Mouse (Mus musculus): ENCODE measurements at regions not wholly inside any gene's neighbourhood (a gene's known extent, or its start where the extent isn't known, plus 50 kb on each side); places are given as distances from the start of the nearest gene placed in this dataset.

DNA sequence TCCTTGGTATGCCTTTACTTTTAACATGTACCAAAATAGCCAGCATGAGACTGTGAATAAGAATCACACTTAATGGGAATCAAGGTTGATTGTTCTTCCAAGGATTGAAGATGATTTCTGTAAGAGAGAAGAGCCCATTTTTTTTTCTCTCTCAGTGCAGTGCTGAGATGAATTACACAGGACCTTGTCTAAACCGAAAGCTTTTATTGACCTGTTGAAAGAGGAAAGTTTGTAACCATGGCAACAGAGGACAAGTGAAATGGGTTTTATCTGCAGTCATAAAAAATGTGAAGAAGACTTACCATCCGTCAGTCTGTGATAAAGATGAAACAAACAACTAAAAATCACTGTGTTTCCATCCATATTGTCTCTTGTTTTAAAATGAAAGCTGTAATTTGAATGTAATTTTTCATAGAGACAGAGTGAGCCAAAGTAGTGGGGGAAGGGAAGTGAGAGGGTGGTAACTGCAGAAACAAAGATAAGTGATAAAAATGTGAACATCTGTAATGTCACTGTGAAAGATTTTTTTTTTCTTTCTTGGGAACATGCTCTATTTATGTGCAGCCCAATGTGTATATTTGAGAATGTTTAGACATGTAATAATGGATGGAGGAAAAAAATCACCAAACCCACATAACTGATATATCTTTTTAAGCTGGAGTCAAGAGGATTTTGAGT lies 661.9 kb downstream of the Basp1 start:
- no peak for TF ChIP-seq CTCF (IDR thresholded peaks at IDR 0.05)
- no peak for DNase-seq (ENCODE audit: extremely low spot score in 1 of 2, low spot score in 2 of 2)
- Histone ChIP-seq H3K27ac (no peak overlapping the region), H3K4me3 (no peak overlapping the region)
- intact Hi-C loops (cut with DNase I), result no loop called here

DNA sequence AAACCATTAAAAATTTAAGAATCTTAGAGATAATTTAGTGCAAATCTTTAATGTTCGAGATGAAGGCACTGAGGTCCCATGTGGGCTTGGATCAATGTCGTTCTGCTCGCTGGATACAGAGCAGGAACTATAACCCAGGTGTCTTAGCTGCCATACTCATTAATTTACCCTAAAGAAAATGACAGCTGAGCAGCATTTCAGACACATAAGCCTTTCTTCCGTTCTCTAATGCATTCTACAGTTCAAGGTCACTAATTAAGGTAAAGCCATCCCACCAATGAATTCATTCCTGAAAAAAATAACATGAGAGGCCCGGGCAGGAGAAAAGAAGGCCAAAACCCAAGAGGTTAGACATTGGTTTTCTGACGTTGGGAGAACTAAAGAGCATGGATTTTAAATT lies 670.3 kb downstream of the Basp1 start:
- no peak for DNase-seq (ENCODE audit: extremely low spot score in 1 of 2, low spot score in 2 of 2)
- H3K27ac ChIP-seq, result no peak overlapping the region
- intact Hi-C loops (cut with DNase I), result no loop called here
- H3K4me3 ChIP-seq, result no peak overlapping the region
- TF ChIP-seq CTCF (IDR thresholded peaks at IDR 0.05), result no peak

DNA sequence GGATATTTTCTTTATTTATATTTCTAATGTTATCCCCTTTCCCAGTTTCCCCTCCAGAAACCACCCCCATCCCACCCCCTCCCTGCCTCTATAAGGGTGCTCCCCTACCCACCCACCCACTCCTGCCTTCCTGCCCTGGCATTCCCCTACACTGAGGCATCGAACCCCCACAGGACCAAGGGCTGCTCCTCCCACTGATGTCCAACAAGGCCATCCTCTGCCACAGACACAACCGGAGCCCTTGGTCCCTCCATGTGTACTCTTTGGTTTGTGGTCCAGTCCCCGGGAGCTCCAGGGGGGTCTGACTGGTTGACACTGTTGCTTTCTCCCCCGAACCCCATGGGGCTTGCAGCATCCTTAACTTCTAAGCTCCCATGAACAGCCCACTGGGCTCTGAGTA lies 688.4 kb downstream of the Basp1 start:
- H3K27ac ChIP-seq, result no peak overlapping the region
- no peak for DNase-seq (ENCODE audit: extremely low spot score in 1 of 2, low spot score in 2 of 2)
- no peak for TF ChIP-seq CTCF (IDR thresholded peaks at IDR 0.05)
- no peak overlapping the region for H3K4me3 ChIP-seq
- intact Hi-C loops (cut with DNase I), result no loop called here

DNA sequence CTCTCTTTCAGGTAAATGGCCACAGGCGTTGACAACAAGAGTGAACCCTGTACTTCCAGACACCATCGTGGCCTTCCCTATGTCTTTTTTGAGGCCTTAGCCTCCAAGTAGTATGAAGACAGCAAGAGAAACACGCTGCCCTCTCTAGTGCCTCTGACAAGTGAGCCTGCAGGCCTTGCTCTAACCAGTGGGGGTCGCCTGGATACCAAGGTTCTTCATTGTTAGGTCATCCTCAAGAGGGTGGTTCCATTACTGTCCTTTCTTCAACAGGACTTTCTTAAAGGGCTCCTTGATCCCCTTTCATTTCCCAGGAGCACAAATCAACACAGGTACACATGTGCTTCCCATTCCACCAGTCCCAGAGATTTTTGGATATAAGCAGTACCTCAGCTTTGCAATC lies 688.9 kb downstream of the Basp1 start:
- intact Hi-C loops (cut with DNase I), result loop anchor here (1.0 to 5.0 kb wide), 4 partner anchors 243 to 690 kb away; no protein-coding TSS in a partner anchor
- peak; percentile 58 for TF ChIP-seq CTCF (IDR thresholded peaks at IDR 0.05)
- Histone ChIP-seq H3K4me3 (no peak overlapping the region), H3K27ac (no peak overlapping the region)
- peak in 1 of 2 experiments; percentile 20 for DNase-seq (ENCODE audit: extremely low spot score in 1 of 2, low spot score in 2 of 2)

DNA sequence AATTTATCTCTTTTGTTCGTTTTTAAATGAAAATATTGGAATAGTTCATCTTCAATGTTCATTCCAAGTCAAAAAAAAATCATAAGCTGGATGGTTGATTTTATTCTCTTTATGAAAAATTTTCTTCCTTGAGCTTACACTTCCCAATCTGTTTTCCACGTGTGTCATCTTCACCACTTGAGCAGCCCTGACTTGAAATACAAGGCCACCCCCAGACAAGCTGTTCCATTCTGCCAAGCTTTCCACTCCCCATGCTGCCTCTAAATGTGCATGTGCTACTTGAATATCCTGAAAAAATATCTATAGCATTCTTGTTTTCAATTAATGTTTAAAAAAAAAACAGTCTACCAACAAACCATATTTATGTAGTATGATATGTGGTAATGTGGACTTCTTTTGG lies 693.2 kb downstream of the Basp1 start:
- DNase-seq (ENCODE audit: extremely low spot score in 1 of 2, low spot score in 2 of 2), result peak; percentile 43 to 49
- no peak for TF ChIP-seq CTCF (IDR thresholded peaks at IDR 0.05)

DNA sequence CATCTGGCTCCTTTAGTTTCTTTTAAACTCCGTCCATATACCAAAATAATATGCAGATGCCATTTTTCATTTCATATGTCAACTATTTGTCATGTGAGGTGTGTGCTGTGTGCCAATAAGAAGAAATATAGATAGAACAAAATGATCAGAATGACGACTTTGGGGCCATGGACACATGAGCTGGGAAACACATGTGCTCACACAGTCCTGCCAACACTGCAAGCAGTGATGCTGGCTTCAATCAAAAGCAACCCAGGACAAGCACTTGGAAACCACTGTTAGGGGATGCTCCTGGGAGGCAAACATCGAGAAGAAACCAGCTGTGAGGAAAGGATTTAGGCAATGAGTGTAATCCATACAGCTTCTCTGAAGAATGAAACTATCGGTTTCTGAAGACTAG lies 731.4 kb downstream of the Basp1 start:
- Histone ChIP-seq H3K27ac (no peak overlapping the region), H3K4me3 (no peak overlapping the region)
- no peak for DNase-seq (ENCODE audit: extremely low spot score in 1 of 2, low spot score in 2 of 2)
- intact Hi-C loops (cut with DNase I), result no loop called here
- TF ChIP-seq CTCF (IDR thresholded peaks at IDR 0.05), result no peak

More for the DNA sequence above, 693.2 kb downstream of the Basp1 start:
- Histone ChIP-seq H3K27ac (peak overlapping the region; percentile 80), H3K4me3 (no peak overlapping the region)
- intact Hi-C loops (cut with DNase I), result loop anchor here (2.0 to 5.0 kb wide), 4 partner anchors 247 to 637 kb away; no protein-coding TSS in a partner anchor

DNA sequence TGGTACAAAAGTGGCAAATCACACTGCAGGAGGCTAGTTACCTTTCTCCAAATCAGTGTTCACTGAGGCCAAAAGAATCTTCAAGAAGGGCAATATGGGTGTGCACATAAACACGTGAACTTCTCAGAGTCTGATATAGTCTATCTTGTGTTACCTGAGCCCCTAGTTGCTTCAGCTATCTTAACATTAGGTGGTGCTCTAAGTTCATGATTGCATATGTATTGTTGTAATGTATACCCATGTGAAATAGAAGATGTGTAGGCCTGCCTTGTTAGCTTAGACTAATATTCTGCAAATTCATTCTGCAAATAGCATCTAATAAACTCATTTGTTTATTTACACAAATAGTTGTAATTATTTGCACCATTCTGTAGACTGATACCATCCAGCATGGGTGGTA lies 764.6 kb downstream of the Basp1 start:
- Histone ChIP-seq H3K27ac (no peak overlapping the region), H3K4me3 (no peak overlapping the region)
- peak; percentile 62 for TF ChIP-seq CTCF (IDR thresholded peaks at IDR 0.05)
- no peak for DNase-seq (ENCODE audit: extremely low spot score in 1 of 2, low spot score in 2 of 2)
- intact Hi-C loops (cut with DNase I), result loop anchor here (2.0 kb wide), 1 partner anchor 766 kb away; no protein-coding TSS in a partner anchor

DNA sequence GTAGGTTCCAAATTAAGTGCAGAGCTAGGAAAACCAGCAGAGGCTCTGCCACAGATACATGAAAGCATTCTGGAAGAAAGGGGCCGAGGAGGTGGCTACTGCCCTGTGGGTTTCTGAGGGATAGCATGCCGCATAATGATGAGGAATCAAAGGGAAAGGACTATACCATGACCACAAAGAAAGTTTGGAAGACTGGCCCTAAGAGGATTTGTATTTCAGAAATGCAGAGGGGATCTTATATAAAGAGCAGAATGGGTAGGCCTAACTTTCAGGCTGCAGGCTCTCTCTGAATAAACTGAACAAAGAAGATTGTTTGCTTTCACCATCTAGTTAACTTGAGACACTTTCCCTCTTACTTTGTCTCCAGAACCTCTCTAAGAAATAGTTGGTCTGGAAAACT lies 777.9 kb downstream of the Basp1 start:
- Histone ChIP-seq H3K27ac (no peak overlapping the region), H3K4me3 (no peak overlapping the region)
- intact Hi-C loops (cut with DNase I), result no loop called here
- no peak for DNase-seq (ENCODE audit: extremely low spot score in 1 of 2, low spot score in 2 of 2)
- TF ChIP-seq CTCF (IDR thresholded peaks at IDR 0.05), result no peak

DNA sequence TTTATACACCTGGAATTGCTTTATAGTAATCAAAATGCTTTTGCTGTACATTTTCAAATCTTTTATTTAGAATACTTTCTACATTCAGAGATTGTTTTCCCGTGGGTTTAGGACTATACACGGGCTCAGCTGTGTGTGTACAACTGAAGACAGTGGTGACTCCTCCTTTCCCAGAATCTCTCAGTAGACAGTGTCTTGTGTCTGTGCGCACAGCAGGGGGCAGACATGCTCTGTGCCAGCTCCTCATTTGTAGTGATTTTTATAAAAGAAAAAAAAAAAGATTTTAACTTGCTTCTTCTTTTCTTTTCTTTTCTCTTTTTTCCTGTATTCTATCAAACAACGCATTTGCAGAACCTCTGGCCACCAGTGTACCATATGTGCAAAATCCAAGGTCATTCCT lies 817.3 kb downstream of the Basp1 start:
- DNase-seq (ENCODE audit: extremely low spot score in 1 of 2, low spot score in 2 of 2), result peak; percentile 56 to 67
- intact Hi-C loops (cut with DNase I), result loop anchor here (1.0 to 10.0 kb wide), 2 partner anchors 819 to 1369 kb away; no protein-coding TSS in a partner anchor
- Histone ChIP-seq H3K27ac (no peak overlapping the region), H3K4me3 (no peak overlapping the region)
- TF ChIP-seq CTCF (IDR thresholded peaks at IDR 0.05), result peak; percentile 81

DNA sequence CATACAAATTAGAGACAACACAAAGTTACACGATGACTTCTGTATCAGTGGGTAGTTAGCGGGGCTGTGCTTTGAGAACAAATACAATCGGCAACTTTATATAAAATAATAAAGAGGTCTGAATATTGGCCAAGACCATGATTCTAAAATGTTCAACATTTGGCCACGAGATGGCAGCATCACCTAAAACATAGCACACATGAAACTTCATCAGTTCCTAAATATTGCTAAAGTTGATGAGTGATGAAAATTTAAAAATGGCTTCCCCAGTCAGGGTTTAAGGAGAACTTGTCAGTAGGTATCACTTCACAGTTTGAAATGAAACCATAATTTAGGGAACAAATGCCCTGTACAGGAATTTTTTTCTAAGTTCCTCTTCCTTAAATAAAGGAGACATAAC lies 824.6 kb downstream of the Basp1 start:
- peak; percentile 72 for TF ChIP-seq CTCF (IDR thresholded peaks at IDR 0.05)
- Histone ChIP-seq H3K4me3 (no peak overlapping the region), H3K27ac (no peak overlapping the region)
- intact Hi-C loops (cut with DNase I), result loop anchor here (2.0 to 5.0 kb wide), 3 partner anchors 826 to 1143 kb away; no protein-coding TSS in a partner anchor
- peak; percentile 57 to 61 for DNase-seq (ENCODE audit: extremely low spot score in 1 of 2, low spot score in 2 of 2)

DNA sequence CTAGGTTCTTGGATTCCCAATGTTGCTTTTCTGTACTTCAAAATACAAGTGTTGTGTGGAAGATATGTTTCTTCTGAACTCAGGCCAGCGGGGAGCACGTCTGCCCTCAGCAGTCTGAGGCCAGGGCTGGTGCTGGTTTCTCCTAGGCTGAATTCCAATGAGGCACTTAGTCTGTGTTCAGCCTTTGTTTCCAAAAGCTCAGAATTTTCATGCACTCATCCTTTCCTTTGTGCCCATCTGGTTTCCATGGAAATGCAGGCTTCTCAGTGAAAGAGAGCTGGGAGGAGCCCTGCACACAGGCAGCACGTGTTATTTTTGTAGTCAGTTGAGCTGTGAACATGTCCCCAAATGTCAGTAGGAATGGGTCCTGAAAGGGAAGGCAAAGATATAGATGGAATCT lies 846.6 kb downstream of the Basp1 start:
- DNase-seq (ENCODE audit: extremely low spot score in 1 of 2, low spot score in 2 of 2), result peak in 1 of 2 experiments; percentile 14
- no peak overlapping the region for H3K4me3 ChIP-seq
- no peak overlapping the region for H3K27ac ChIP-seq
- intact Hi-C loops (cut with DNase I), result no loop called here
- TF ChIP-seq CTCF (IDR thresholded peaks at IDR 0.05), result no peak

DNA sequence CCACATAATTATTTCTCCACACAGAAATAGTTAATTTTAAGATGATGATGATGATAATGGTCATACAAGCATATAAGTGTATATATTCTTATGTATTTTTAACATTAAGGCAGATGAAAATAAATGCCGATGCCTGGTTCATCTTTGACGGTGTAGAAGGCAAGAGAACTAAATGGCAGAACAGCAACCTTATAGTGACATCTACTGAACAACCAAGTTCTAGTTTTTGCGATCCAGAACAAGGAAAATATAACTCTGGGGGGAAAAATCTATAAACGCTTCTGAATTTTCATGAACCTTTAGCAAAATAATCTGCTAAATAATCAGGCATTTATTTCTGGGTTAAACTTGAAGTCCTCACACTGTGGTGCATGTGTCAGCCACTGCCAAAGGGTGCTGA lies 856.8 kb downstream of the Basp1 start:
- Histone ChIP-seq H3K4me3 (no peak overlapping the region), H3K27ac (no peak overlapping the region)
- intact Hi-C loops (cut with DNase I), result no loop called here
- peak; percentile 21 for TF ChIP-seq CTCF (IDR thresholded peaks at IDR 0.05)
- DNase-seq (ENCODE audit: extremely low spot score in 1 of 2, low spot score in 2 of 2), result no peak

DNA sequence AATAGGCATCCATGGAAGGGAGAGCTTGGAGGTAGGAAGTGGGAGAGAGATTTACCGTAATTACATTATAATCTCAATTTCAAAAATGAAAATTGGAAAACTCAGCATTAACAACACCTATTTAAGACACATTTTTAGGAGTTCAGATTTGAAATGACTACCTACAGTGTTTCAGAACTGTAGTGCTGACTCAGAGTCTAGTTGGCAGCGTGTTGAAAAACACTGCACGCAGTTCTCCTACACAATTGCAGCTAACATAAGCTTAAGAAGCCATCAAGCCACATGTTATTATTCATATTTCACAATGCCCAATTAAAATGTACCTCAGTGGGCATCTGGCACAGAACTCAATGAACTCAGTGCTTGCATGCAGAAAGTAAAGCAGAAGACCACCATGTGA lies 863.5 kb downstream of the Basp1 start:
- Histone ChIP-seq H3K4me3 (no peak overlapping the region), H3K27ac (no peak overlapping the region)
- intact Hi-C loops (cut with DNase I), result no loop called here
- DNase-seq (ENCODE audit: extremely low spot score in 1 of 2, low spot score in 2 of 2), result no peak
- no peak for TF ChIP-seq CTCF (IDR thresholded peaks at IDR 0.05)
